Mouse (Mus musculus) CH12.LX (cell line): ENCODE measurements around the gene Srsf7. TPM values are rescaled to one million over a fixed set of nuclear protein-coding genes. Genes with fewer than 3 reads are reported as not detected.

Experiments used
- DNase-seq: peaks from one replicate; pipeline ENCODE4 v3.0.0-alpha.2; 2013; ENCODE audit errors: extremely low read depth
- H3K27ac ChIP-seq: 2 replicates; pipeline ENCODE4 v1.5.1; 2012; ENCODE audit warnings: low read depth, mild to moderate bottlenecking, control low read depth, moderate library complexity; ENCODE audit not compliant: insufficient read depth
- H3K27me3 ChIP-seq: replicated peaks from 2 replicates; pipeline ENCODE3; 2012; ENCODE audit warnings: inconsistent platforms
- H3K36me3 ChIP-seq, 2 experiments: replicated peaks in 1 of 2; 2 replicates each; pipeline versions ENCODE3 to v1.6.1; 2012; ENCODE audit warnings: inconsistent platforms in 1 of 2, low read length in 1 of 2, mild to moderate bottlenecking in 1 of 2, mixed read lengths in 1 of 2, moderate library complexity in 1 of 2; ENCODE audit not compliant: control insufficient read depth in 1 of 2, insufficient read depth in 1 of 2
- H3K4me1 ChIP-seq, 2 experiments: 2 replicates each; pipeline ENCODE4 v1.6.1; 2012; ENCODE audit warnings: inconsistent platforms in 1 of 2, moderate library complexity in 1 of 2; ENCODE audit not compliant: insufficient read depth in 2 of 2, control insufficient read depth in 1 of 2
- H3K4me2 ChIP-seq: 2 replicates; pipeline ENCODE4 v1.6.1; 2012; ENCODE audit warnings: low read depth, mild to moderate bottlenecking, control low read depth; ENCODE audit not compliant: poor library complexity, insufficient read depth, severe bottlenecking
- H3K4me3 ChIP-seq, 3 experiments: fragments of 150-350 bp in 1 of 3; sonication (generic) in 1 of 3; replicated peaks in 1 of 3; 2 replicates each; pipeline versions ENCODE3 to v1.5.1; 2011 to 2012; ENCODE audit warnings: low read depth in 2 of 3, low read length in 2 of 3, mild to moderate bottlenecking in 2 of 3, moderate library complexity in 2 of 3, control low read depth in 1 of 3, improper control_type of control experiment in 1 of 3, inconsistent platforms in 1 of 3, mixed read lengths in 1 of 3; ENCODE audit not compliant: poor library complexity in 1 of 3
- H3K79me2 ChIP-seq: replicated peaks from 2 replicates; pipeline ENCODE4 v1.6.1; 2012; ENCODE audit warnings: mild to moderate bottlenecking, moderate library complexity; ENCODE audit not compliant: control insufficient read depth, poor library complexity, insufficient read depth, severe bottlenecking; ENCODE audit errors: extremely low read depth
- H3K9ac ChIP-seq: 2 replicates; pipeline ENCODE4 v1.6.1; 2012; ENCODE audit warnings: low read depth, mild to moderate bottlenecking, control low read depth, moderate library complexity; ENCODE audit not compliant: insufficient read depth
- H3K9me3 ChIP-seq: replicated peaks from 2 replicates; pipeline ENCODE3; 2012; ENCODE audit warnings: low read length, inconsistent platforms, mixed read lengths
- BHLHE40 ChIP-seq: IDR thresholded peaks from 2 replicates; pipeline ENCODE4 v1.6.1; 2011; ENCODE audit warnings: mild to moderate bottlenecking, low read depth, low read length, improper control_type of control experiment
- CHD1 ChIP-seq: IDR thresholded peaks from 2 replicates; pipeline ENCODE4 v1.6.1; 2012; ENCODE audit warnings: low read depth, low read length, improper control_type of control experiment, inconsistent platforms
- CHD2 ChIP-seq: IDR thresholded peaks from 2 replicates; pipeline ENCODE4 v1.6.1; 2011; ENCODE audit warnings: low read length, improper control_type of control experiment
- CTCF ChIP-seq, 2 experiments: IDR thresholded peaks in 1 of 2; conservative IDR thresholded peaks in 1 of 2; 2 replicates each; pipeline ENCODE4 v1.5.1; 2011 to 2012; ENCODE audit warnings: low read depth in 2 of 2, low read length in 2 of 2, improper control_type of control experiment in 1 of 2, inconsistent platforms in 1 of 2, mild to moderate bottlenecking in 1 of 2, moderate library complexity in 1 of 2
- E2F4 ChIP-seq: IDR thresholded peaks from 2 replicates; pipeline ENCODE4 v1.6.1; 2011; ENCODE audit warnings: low read depth, low read length, improper control_type of control experiment; ENCODE audit not compliant: insufficient replicate concordance
- ELF1 ChIP-seq: IDR thresholded peaks from 2 replicates; pipeline ENCODE4 v1.6.1; 2014; ENCODE audit warnings: low read depth, mild to moderate bottlenecking, inconsistent platforms, low read length, improper control_type of control experiment
- EP300 ChIP-seq: IDR thresholded peaks from 2 replicates; pipeline ENCODE4 v1.6.1; 2011; ENCODE audit warnings: low read length, improper control_type of control experiment
- ETS1 ChIP-seq: conservative IDR thresholded peaks from 2 replicates; pipeline ENCODE4 v1.6.1; 2012; ENCODE audit warnings: low read depth, mild to moderate bottlenecking, inconsistent platforms, low read length, improper control_type of control experiment, moderate library complexity
- GABPA ChIP-seq: IDR thresholded peaks from 2 replicates; pipeline ENCODE4 v1.6.1; 2012; ENCODE audit warnings: low read depth, low read length, improper control_type of control experiment, inconsistent platforms; ENCODE audit not compliant: insufficient replicate concordance
- IRF4 ChIP-seq: IDR thresholded peaks from 2 replicates; pipeline ENCODE4 v1.6.1; 2014; ENCODE audit warnings: low read depth, mild to moderate bottlenecking, inconsistent platforms, low read length, improper control_type of control experiment
- JUN ChIP-seq: IDR thresholded peaks from 2 replicates; pipeline ENCODE4 v1.6.1; 2011; ENCODE audit warnings: low read depth, mild to moderate bottlenecking, low read length, improper control_type of control experiment, moderate library complexity; ENCODE audit not compliant: insufficient read depth
- JUND ChIP-seq: conservative IDR thresholded peaks from 2 replicates; pipeline ENCODE4 v1.6.1; 2011; ENCODE audit warnings: low read depth, low read length, improper control_type of control experiment
- KAT2A ChIP-seq: IDR thresholded peaks from 2 replicates; pipeline ENCODE4 v1.6.1; 2012; ENCODE audit warnings: low read length, improper control_type of control experiment, inconsistent platforms; ENCODE audit not compliant: insufficient replicate concordance
- MAFK ChIP-seq: IDR thresholded peaks from 2 replicates; pipeline ENCODE4 v1.6.1; 2011; ENCODE audit warnings: low read length, improper control_type of control experiment; ENCODE audit not compliant: insufficient replicate concordance
- MAX ChIP-seq: IDR thresholded peaks from 2 replicates; pipeline ENCODE4 v1.6.1; 2011; ENCODE audit warnings: low read length, improper control_type of control experiment
- MEF2A ChIP-seq: IDR thresholded peaks from 2 replicates; pipeline ENCODE4 v1.6.1; 2014; ENCODE audit warnings: low read depth, mild to moderate bottlenecking, inconsistent platforms, low read length, improper control_type of control experiment, borderline replicate concordance
- MXI1 ChIP-seq: IDR thresholded peaks from 2 replicates; pipeline ENCODE4 v1.6.1; 2011; ENCODE audit warnings: mild to moderate bottlenecking, low read depth, low read length, improper control_type of control experiment
- MYC ChIP-seq: IDR thresholded peaks from 2 replicates; pipeline ENCODE4 v1.6.1; 2011; ENCODE audit warnings: low read depth, mild to moderate bottlenecking, improper control_type of control experiment, low read length
- NELFE ChIP-seq: IDR thresholded peaks from 2 replicates; pipeline ENCODE4 v1.6.1; 2011; ENCODE audit warnings: low read depth, low read length, improper control_type of control experiment
- NRF1 ChIP-seq: IDR thresholded peaks from 2 replicates; pipeline ENCODE4 v1.6.1; 2014; ENCODE audit warnings: low read depth, mild to moderate bottlenecking, inconsistent platforms, low read length, improper control_type of control experiment, moderate library complexity
- PAX5 ChIP-seq: IDR thresholded peaks from 2 replicates; pipeline ENCODE4 v1.6.1; 2012; ENCODE audit warnings: low read length, inconsistent platforms, mixed read lengths
- POLR2A ChIP-seq: IDR thresholded peaks from 2 replicates; pipeline ENCODE4 v1.6.1; 2011; ENCODE audit warnings: low read depth, mild to moderate bottlenecking, improper control_type of control experiment, low read length
- POLR2AphosphoS2 ChIP-seq: IDR thresholded peaks from 2 replicates; pipeline ENCODE4 v1.6.1; 2011; ENCODE audit warnings: low read depth, low read length, improper control_type of control experiment
- RAD21 ChIP-seq: IDR thresholded peaks from 2 replicates; pipeline ENCODE4 v1.6.1; 2011; ENCODE audit warnings: low read depth, mild to moderate bottlenecking, low read length, improper control_type of control experiment, moderate library complexity
- SIN3A ChIP-seq: IDR thresholded peaks from 2 replicates; pipeline ENCODE4 v1.6.1; 2012; ENCODE audit warnings: low read length, improper control_type of control experiment, inconsistent platforms
- SMC3 ChIP-seq: IDR thresholded peaks from 2 replicates; pipeline ENCODE4 v1.6.1; 2011; ENCODE audit warnings: low read depth, low read length, improper control_type of control experiment
- TBP ChIP-seq: conservative IDR thresholded peaks from 2 replicates; pipeline ENCODE4 v1.6.1; 2011; ENCODE audit warnings: low read depth, low read length, improper control_type of control experiment
- TCF12 ChIP-seq: IDR thresholded peaks from 2 replicates; pipeline ENCODE4 v1.6.1; 2014; ENCODE audit warnings: low read depth, mild to moderate bottlenecking, inconsistent platforms, low read length, improper control_type of control experiment
- UBTF ChIP-seq: IDR thresholded peaks from 2 replicates; pipeline ENCODE4 v1.6.1; 2012; ENCODE audit warnings: low read depth, mild to moderate bottlenecking, inconsistent platforms, low read length, improper control_type of control experiment, moderate library complexity
- USF1 ChIP-seq: IDR thresholded peaks from 2 replicates; pipeline ENCODE4 v1.6.1; 2014; ENCODE audit warnings: low read depth, mild to moderate bottlenecking, inconsistent platforms, low read length, improper control_type of control experiment
- USF2 ChIP-seq: conservative IDR thresholded peaks from 2 replicates; pipeline ENCODE4 v1.6.1; 2011; ENCODE audit warnings: low read depth, low read length, improper control_type of control experiment
- ZC3H11A ChIP-seq: IDR thresholded peaks from 2 replicates; pipeline ENCODE4 v1.6.1; 2012; ENCODE audit warnings: low read depth, mild to moderate bottlenecking, inconsistent platforms, low read length, improper control_type of control experiment
- ZKSCAN1 ChIP-seq: IDR thresholded peaks from 2 replicates; pipeline ENCODE4 v1.6.1; 2012; ENCODE audit warnings: low read depth, inconsistent platforms, low read length, improper control_type of control experiment, borderline replicate concordance
- ZMIZ1 ChIP-seq: IDR thresholded peaks from 2 replicates; pipeline ENCODE4 v1.6.1; 2012; ENCODE audit warnings: low read depth, mild to moderate bottlenecking, inconsistent platforms, low read length, improper control_type of control experiment
- ZNF384 ChIP-seq: IDR thresholded peaks from 2 replicates; pipeline ENCODE4 v1.6.1; 2012; ENCODE audit warnings: low read depth, low read length, improper control_type of control experiment, inconsistent platforms
- dilution Hi-C: fragments of 300-500 bp; cut with MboI; formaldehyde crosslinking; loops from 2 replicates; pipeline ENCODE4 v1.14.3; 2020; ENCODE audit warnings: low sequenced_read_pairs; ENCODE audit not compliant: extremely low pct_unique_long_range_greater_than_20kb, extremely low pct_ligation_motif_present
- in situ Hi-C: fragments of 300-500 bp; cut with MboI; formaldehyde crosslinking; loops from 3 replicates; pipeline ENCODE4 v1.14.3; 2019; ENCODE audit warnings: low sequenced_read_pairs, low pct_ligation_motif_present, low pct_unique_long_range_greater_than_20kb, mixed read lengths
- polyA plus RNA-seq: library from polyadenylated mRNA; unstranded; fragments of >175 nt; gene quantifications from 2 replicates; pipeline ENCODE4 v1.2.1, GENCODE M21; 2012; ENCODE audit warnings: low read depth; ENCODE audit not compliant: insufficient read length
- total RNA-seq, 2 experiments: library from RNA; depleted of rRNA; stranded (reverse); fragments of 300-350 nt in 1 of 2; fragments of >200 nt in 1 of 2; gene quantifications; 2 replicates each; pipeline ENCODE4 v1.2.3; 2012 to 2014

The Srsf7 gene
- total and polyA plus RNA-seq, 3 experiments, result 268 to 442 (median 383) TPM

- in situ Hi-C loops, result loop anchor here (10.0 to 25.0 kb wide), 3 partner anchors 51 to 464 kb away; partner anchors contain the start of genes Atl2, Cyp1b1 and Galm
- H3K4me3 ChIP-seq, result peak overlapping the region; percentile 4 to 31 (median 24)
- no peaks in the 10 kb centered on the region for H3K36me3 ChIP-seq
- no peak for DNase-seq
- no peaks in the 10 kb centered on the region for H3K79me2 ChIP-seq
- TF ChIP-seq CTCF (conservative IDR thresholded peaks at IDR 0.05 in 1 of 2, IDR thresholded peaks at IDR 0.05 in 1 of 2; ENCODE audit: low read depth in 2 of 2, low read length in 2 of 2) (no peak), ZNF384 (no peak), POLR2A (no peak), PAX5 (no peak), BHLHE40 (no peak), MEF2A (no peak), GABPA (no peak), E2F4 (no peak), JUND (peak; percentile 62; the same call in 1 of the 2 replicates), KAT2A (no peak), ZKSCAN1 (no peak), ZMIZ1 (no peak), ELF1 (no peak), EP300 (no peak; the same call in 1 of the 2 replicates), ETS1 (no peak), SMC3 (no peak), MXI1 (no peak), TCF12 (peak; percentile 32; the same call in 1 of the 2 replicates), USF2 (no peak), MYC (no peak), USF1 (no peak), CHD1 (no peak), TBP (no peak), IRF4 (no peak), RAD21 (no peak), ZC3H11A (no peak), POLR2AphosphoS2 (no peak), SIN3A (peak; percentile 48; the same call in 1 of the 2 replicates), MAX (no peak; the same call in 1 of the 2 replicates), UBTF (no peak), CHD2 (peak; percentile 40; the same call in 1 of the 2 replicates), NELFE (no peak), NRF1 (no peak), JUN (no peak), MAFK (no peak)
- TF ChIP-seq, all 38 proteins: peak for 4
- H3K9me3 ChIP-seq, result no peaks in the 10 kb centered on the region
- peak overlapping the region; percentile 14 for H3K9ac ChIP-seq
- dilution Hi-C loops, result no loop called here
- H3K27me3 ChIP-seq, result no peaks in the 10 kb centered on the region
- peaks cover 15 to 42% of the 10 kb centered on the region in 2 experiments for H3K4me1 ChIP-seq
- H3K4me2 ChIP-seq, result peak overlapping the region; percentile 53
- peak overlapping the region; percentile 95 for H3K27ac ChIP-seq
Observed at GRCm38 (mm10) chr17:80175966-80176365, 31.1 kb downstream of the Srsf7 start.
